Mouse (Mus musculus): ENCODE results near the gene Gm20388. TPM values are rescaled to one million over a fixed set of nuclear protein-coding genes. Genes with fewer than 3 reads are reported as not detected.

Gene Gm20388
- polyA plus RNA-seq, 1 experiment from 2014 or later, result 5.5 TPM

DNA sequence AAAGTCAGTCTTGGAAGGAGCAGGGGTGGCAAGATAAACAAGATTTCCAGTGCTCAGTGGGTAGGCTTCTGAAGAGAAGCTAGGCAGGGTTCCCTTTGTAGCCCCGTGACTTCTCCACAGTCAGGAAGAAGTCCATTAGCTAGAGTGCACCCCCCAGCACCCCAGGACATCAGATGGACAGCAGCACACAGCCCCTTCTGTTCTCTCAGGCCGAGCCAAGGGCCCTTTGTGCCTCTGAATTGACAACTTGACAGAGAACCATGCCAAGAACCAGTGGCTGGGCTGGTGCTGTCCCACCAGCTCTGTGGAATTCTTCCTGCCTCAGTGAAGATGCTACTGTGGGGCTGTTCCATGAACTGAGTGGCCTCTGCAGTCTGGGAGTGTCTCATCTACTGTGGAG, 1947.1 kb downstream of the Gm20388 start:
- H3K27ac ChIP-seq, result 0 out of 2 replicates have a peak overlapping the region, but pooled peaks have one; percentile 10
- no peaks in the 10 kb centered on the region for H3K36me3 ChIP-seq (replicated peaks)
- WGBS, result 73% methylated on average over 2 of the region's 2 CpGs
- H3K27me3 ChIP-seq (ENCODE audit: poor library complexity, severe bottlenecking), result no peaks in the 10 kb centered on the region
- peaks cover 16% of the 10 kb centered on the region; the same call in 1 of the 2 replicates for H3K4me1 ChIP-seq
- no peak overlapping the region for H3K4me3 ChIP-seq
- no peaks in the 10 kb centered on the region for H3K9me3 ChIP-seq
- no peak for DNase-seq (ENCODE audit: extremely low spot score, low spot score)

- no peaks in the 10 kb centered on the region for H3K9me3 ChIP-seq
- no peak overlapping the region for H3K27ac ChIP-seq
- no peak overlapping the region for H3K4me3 ChIP-seq
- WGBS, result 67% methylated on average over 6 of the region's 6 CpGs
- H3K4me1 ChIP-seq, result peaks cover 18% of the 10 kb centered on the region; the same call in 1 of the 2 replicates
- no peaks in the 10 kb centered on the region for H3K36me3 ChIP-seq (replicated peaks)
- DNase-seq (ENCODE audit: extremely low spot score, low spot score), result no peak
- H3K27me3 ChIP-seq (ENCODE audit: poor library complexity, severe bottlenecking), result no peaks in the 10 kb centered on the region
Observed at GRCm38 (mm10) chr8:121861276-121861675, 1950.6 kb downstream of the Gm20388 start.

- Histone ChIP-seq H3K27ac (no peak overlapping the region), H3K9me3 (no peaks in the 10 kb centered on the region), H3K4me1 (peaks cover 18% of the 10 kb centered on the region; the same call in 1 of the 2 replicates), H3K27me3 (ENCODE audit: poor library complexity, severe bottlenecking) (no peaks in the 10 kb centered on the region), H3K36me3 (replicated peaks) (no peaks in the 10 kb centered on the region), H3K4me3 (no peak overlapping the region)
- DNase-seq (ENCODE audit: extremely low spot score, low spot score), result no peak
- 71% methylated on average over 11 of the region's 12 CpGs for WGBS
Observed at GRCm38 (mm10) chr8:121861806-121862548, 1951.3 kb downstream of the Gm20388 start.

DNA sequence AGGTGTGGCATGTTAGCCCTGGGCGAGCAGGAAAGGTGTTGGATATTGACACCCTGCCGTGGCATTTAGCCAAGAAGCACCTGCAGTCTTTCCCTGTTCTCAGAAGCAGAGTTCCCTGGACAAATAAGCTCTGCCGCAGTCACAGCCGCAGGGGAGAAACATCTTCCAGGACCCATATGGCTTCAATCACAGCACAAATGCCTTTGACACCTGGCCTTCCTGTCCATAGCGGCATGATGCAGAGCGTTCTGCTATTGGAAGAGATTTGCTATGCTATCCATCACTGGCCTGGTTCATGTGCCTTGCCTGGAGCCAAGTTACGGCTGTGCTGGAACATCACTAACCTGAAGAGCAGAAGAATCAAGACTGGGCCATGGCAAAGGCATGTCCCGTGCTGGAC, 1954.7 kb downstream of the Gm20388 start:
- 0 out of 2 replicates have a peak, but pooled peaks cover 15% of the 10 kb centered on the region for H3K4me1 ChIP-seq
- H3K4me3 ChIP-seq, result no peak overlapping the region
- no peaks in the 10 kb centered on the region for H3K27me3 ChIP-seq (ENCODE audit: poor library complexity, severe bottlenecking)
- WGBS, result 77% methylated on average over 8 of the region's 8 CpGs
- no peak overlapping the region for H3K27ac ChIP-seq
- DNase-seq (ENCODE audit: extremely low spot score, low spot score), result no peak
- no peaks in the 10 kb centered on the region for H3K9me3 ChIP-seq
- no peaks in the 10 kb centered on the region for H3K36me3 ChIP-seq (replicated peaks)

- H3K4me3 ChIP-seq, result no peak overlapping the region
- DNase-seq (ENCODE audit: extremely low spot score, low spot score), result no peak
- WGBS, result 90% methylated on average over 5 of the region's 5 CpGs
- 0 out of 2 replicates have a peak, but pooled peaks cover 6% of the 10 kb centered on the region for H3K27me3 ChIP-seq (ENCODE audit: poor library complexity, severe bottlenecking)
- no peaks in the 10 kb centered on the region for H3K36me3 ChIP-seq (replicated peaks)
- peaks cover 23% of the 10 kb centered on the region for H3K4me1 ChIP-seq
- H3K27ac ChIP-seq, result no peak overlapping the region
- no peaks in the 10 kb centered on the region for H3K9me3 ChIP-seq
Observed at GRCm38 (mm10) chr8:121868196-121868595, 1957.6 kb downstream of the Gm20388 start.

DNA sequence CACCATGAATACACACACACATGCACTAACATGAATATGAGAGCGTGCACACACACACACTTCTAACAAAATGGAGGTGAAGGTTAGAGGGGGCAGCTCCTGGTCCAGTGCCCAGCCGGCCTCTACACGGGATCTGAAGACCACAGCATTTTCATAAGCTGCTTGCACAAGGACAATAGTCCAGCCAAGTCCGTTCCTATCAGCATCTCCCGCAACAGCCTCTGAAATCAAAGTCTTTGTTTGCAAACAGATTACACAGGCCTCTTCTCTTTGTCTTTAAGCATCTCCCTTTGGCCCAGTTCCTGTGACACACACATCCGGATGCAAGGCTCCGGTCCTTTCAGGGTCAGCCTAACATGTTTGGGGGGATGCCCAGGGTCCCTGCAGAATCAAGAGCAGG, 1958.3 kb downstream of the Gm20388 start:
- 89% methylated on average over 7 of the region's 7 CpGs for WGBS
- H3K27ac ChIP-seq, result no peak overlapping the region
- H3K4me3 ChIP-seq, result no peak overlapping the region
- no peak for DNase-seq (ENCODE audit: extremely low spot score, low spot score)
- peaks cover 23% of the 10 kb centered on the region for H3K4me1 ChIP-seq
- H3K9me3 ChIP-seq, result no peaks in the 10 kb centered on the region
- H3K36me3 ChIP-seq (replicated peaks), result no peaks in the 10 kb centered on the region
- H3K27me3 ChIP-seq (ENCODE audit: poor library complexity, severe bottlenecking), result 0 out of 2 replicates have a peak, but pooled peaks cover 6% of the 10 kb centered on the region

DNA sequence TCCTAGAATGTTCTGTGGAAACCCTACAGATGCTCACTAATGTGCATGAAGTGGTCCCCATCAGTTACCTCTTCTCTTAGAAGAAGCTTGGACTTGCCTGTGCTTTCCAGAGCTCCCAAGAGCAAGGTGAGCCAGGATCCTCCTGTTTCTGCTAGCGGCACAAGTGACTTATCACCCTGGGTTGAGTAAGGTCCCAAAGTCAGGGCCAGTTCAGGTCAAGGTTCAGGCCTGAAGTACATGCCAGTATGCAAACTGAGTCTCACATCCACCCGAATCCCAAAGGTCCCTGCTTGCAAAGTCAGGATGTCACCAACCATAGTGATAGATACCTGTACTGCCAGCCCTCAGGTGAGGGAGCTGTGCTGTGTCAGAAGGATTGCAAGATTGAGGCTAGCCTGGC, 1959.5 kb downstream of the Gm20388 start:
- H3K4me1 ChIP-seq, result peaks cover 23% of the 10 kb centered on the region
- 0 out of 2 replicates have a peak, but pooled peaks cover 6% of the 10 kb centered on the region for H3K27me3 ChIP-seq (ENCODE audit: poor library complexity, severe bottlenecking)
- H3K27ac ChIP-seq, result no peak overlapping the region
- no peaks in the 10 kb centered on the region for H3K36me3 ChIP-seq (replicated peaks)
- DNase-seq (ENCODE audit: extremely low spot score, low spot score), result no peak
- H3K9me3 ChIP-seq, result no peaks in the 10 kb centered on the region
- WGBS, result 83% methylated on average over 2 of the region's 2 CpGs
- no peak overlapping the region for H3K4me3 ChIP-seq

GRCm38 (mm10) chr8:121871833-121872440, 1961.3 kb downstream of the Gm20388 start:
- H3K4me3 ChIP-seq, result no peak overlapping the region
- peaks cover 18% of the 10 kb centered on the region for H3K4me1 ChIP-seq
- 58% methylated on average over 10 of the region's 10 CpGs for WGBS
- no peaks in the 10 kb centered on the region for H3K36me3 ChIP-seq (replicated peaks)
- no peak for DNase-seq (ENCODE audit: extremely low spot score, low spot score)
- H3K27ac ChIP-seq, result 0 out of 2 replicates have a peak overlapping the region, but pooled peaks have one; percentile 48
- no peaks in the 10 kb centered on the region for H3K9me3 ChIP-seq
- 0 out of 2 replicates have a peak, but pooled peaks cover 6% of the 10 kb centered on the region for H3K27me3 ChIP-seq (ENCODE audit: poor library complexity, severe bottlenecking)

GRCm38 (mm10) chr8:121874031-121874430, 1963.4 kb downstream of the Gm20388 start:
- H3K4me1 ChIP-seq, result peaks cover 16% of the 10 kb centered on the region
- no peaks in the 10 kb centered on the region for H3K36me3 ChIP-seq (replicated peaks)
- no peaks in the 10 kb centered on the region for H3K9me3 ChIP-seq
- H3K4me3 ChIP-seq, result no peak overlapping the region
- 0 out of 2 replicates have a peak, but pooled peaks cover 6% of the 10 kb centered on the region for H3K27me3 ChIP-seq (ENCODE audit: poor library complexity, severe bottlenecking)
- no peak for DNase-seq (ENCODE audit: extremely low spot score, low spot score)
- no peak overlapping the region for H3K27ac ChIP-seq
- 76% methylated on average over 9 of the region's 9 CpGs for WGBS

DNA sequence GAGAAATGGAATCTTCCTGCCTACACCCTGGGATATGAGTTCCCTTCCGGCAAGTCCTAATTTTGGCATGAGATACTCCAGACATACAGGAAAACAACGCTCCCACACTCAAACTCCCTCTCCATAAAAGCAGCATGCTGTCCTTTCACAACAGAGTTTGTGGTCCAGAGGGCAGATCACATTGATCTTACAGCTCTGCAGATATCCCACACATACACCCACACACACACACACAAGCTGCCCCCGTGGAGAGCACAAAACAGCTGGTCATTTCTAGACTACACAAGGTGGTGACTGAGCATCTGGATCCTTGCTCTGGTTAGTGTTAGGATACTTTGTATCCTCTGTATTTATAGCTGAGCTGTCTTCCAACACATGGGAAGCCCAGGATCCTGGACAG, 1964.4 kb downstream of the Gm20388 start:
- Histone ChIP-seq H3K27me3 (ENCODE audit: poor library complexity, severe bottlenecking) (0 out of 2 replicates have a peak, but pooled peaks cover 6% of the 10 kb centered on the region), H3K27ac (no peak overlapping the region), H3K9me3 (no peaks in the 10 kb centered on the region), H3K4me1 (peaks cover 12% of the 10 kb centered on the region), H3K4me3 (no peak overlapping the region), H3K36me3 (replicated peaks) (0 out of 2 replicates have a peak, but pooled peaks cover 5% of the 10 kb centered on the region)
- 93% methylated on average over 3 of the region's 3 CpGs for WGBS
- no peak for DNase-seq (ENCODE audit: extremely low spot score, low spot score)

DNA sequence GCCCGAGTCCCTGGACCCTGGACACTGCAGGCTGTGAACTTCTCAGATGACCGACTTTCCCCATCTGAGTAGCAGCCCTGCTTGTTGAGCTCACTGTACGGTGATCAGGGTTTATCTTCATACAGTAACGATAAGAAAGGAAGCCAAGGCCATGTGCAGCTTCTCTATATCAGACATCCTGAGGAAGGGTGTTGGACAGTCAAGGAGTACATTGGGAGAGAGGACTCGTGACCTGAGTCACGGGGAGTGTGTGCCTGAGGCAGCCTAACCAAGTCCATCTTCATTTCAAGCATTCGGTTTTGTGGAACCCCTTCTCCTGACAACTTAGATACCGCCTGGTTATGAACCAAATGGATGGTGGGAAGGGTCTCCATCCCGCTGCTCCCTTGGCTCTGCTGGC, 1964.9 kb downstream of the Gm20388 start:
- Histone ChIP-seq H3K27me3 (ENCODE audit: poor library complexity, severe bottlenecking) (0 out of 2 replicates have a peak, but pooled peaks cover 6% of the 10 kb centered on the region), H3K27ac (no peak overlapping the region), H3K36me3 (replicated peaks) (peaks cover 9% of the 10 kb centered on the region), H3K4me1 (peaks cover 12% of the 10 kb centered on the region), H3K9me3 (no peaks in the 10 kb centered on the region), H3K4me3 (no peak overlapping the region)
- DNase-seq (ENCODE audit: extremely low spot score, low spot score), result no peak
- 94% methylated on average over 9 of the region's 9 CpGs for WGBS

DNA sequence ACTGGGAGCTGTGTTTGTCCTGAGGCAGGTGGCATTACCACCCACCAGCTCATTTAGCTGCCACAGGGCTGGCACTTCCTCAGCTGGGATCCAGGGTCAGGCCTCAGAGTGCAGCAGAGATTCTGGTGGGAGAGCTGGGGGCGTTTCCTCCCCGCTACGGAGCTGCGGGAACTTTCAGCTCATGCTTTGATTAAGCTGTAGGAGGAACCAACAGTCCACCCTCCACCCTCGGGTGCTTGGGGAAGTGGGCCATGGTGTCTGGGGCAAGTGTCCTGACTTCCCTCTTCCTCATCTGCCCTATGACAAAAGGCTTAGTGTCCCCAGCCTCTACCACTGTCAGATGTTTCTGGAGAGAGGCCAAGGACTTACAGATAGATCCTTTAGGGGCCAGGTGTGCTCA, 1966.6 kb downstream of the Gm20388 start:
- Histone ChIP-seq H3K27ac (no peak overlapping the region), H3K27me3 (ENCODE audit: poor library complexity, severe bottlenecking) (0 out of 2 replicates have a peak, but pooled peaks cover 6% of the 10 kb centered on the region), H3K4me3 (no peak overlapping the region), H3K36me3 (replicated peaks) (peaks cover 26% of the 10 kb centered on the region), H3K9me3 (no peaks in the 10 kb centered on the region), H3K4me1 (peaks cover 7% of the 10 kb centered on the region)
- DNase-seq (ENCODE audit: extremely low spot score, low spot score), result no peak
- WGBS, result 85% methylated on average over 5 of the region's 5 CpGs
